Mouse (Mus musculus) limb, embryonic 15.5 days (tissue): ENCODE results near the gene Cfap298. TPM values are rescaled to one million over a fixed set of nuclear protein-coding genes. Genes with fewer than 3 reads are reported as not detected.

Experiments used
- ATAC-seq: fragments of 200-750 bp; cut with Nextera tagmentation; 2 replicates; pipeline ENCODE4 v1.8.0; 2017; ENCODE audit warnings: low read depth, moderate TSS enrichment; ENCODE audit not compliant: insufficient number of reproducible peaks, low FRiP score, low TSS enrichment
- H3K27ac ChIP-seq: fragments of 300-500 bp; sonication (generic); 2 replicates; pipeline ENCODE4 v1.5.1; 2015; ENCODE audit warnings: moderate library complexity, mild to moderate bottlenecking, inconsistent platforms
- H3K27me3 ChIP-seq: fragments of 300-500 bp; sonication (generic); 2 replicates; pipeline ENCODE4 v1.6.1; 2015; ENCODE audit warnings: inconsistent platforms
- H3K36me3 ChIP-seq: fragments of 300-500 bp; sonication (generic); 2 replicates; pipeline ENCODE4 v1.6.1; 2015; ENCODE audit warnings: inconsistent platforms
- H3K4me1 ChIP-seq: fragments of 300-500 bp; sonication (generic); 2 replicates; pipeline ENCODE4 v1.6.1; 2015; ENCODE audit warnings: inconsistent platforms
- H3K4me2 ChIP-seq: fragments of 300-500 bp; sonication (generic); 2 replicates; pipeline ENCODE4 v1.6.1; 2015; ENCODE audit warnings: mild to moderate bottlenecking, inconsistent platforms
- H3K4me3 ChIP-seq: fragments of 300-500 bp; sonication (generic); 2 replicates; pipeline ENCODE4 v1.5.1; 2015; ENCODE audit warnings: mild to moderate bottlenecking, inconsistent platforms
- H3K9ac ChIP-seq: fragments of 300-500 bp; sonication (generic); 2 replicates; pipeline ENCODE4 v1.6.1; 2015; ENCODE audit warnings: inconsistent platforms
- H3K9me3 ChIP-seq: fragments of 300-500 bp; sonication (generic); 2 replicates; pipeline ENCODE4 v1.6.1; 2016; ENCODE audit warnings: inconsistent platforms
- WGBS: fragments of 180-500 bp; shearing (Covaris S2); methylation state at CpG from one replicate; pipeline ENCODE4 v1.1.7; 2015; 5-methylcytosine and 5-hydroxymethylcytosine counted together
- polyA plus RNA-seq: library from polyadenylated mRNA; unstranded; fragments of >200 nt; fragmentation: Nextera tagmentation; extraction: Ambion mirVana; gene quantifications from 2 replicates; pipeline ENCODE4 v1.2.1, GENCODE M21; 2015

Gene Cfap298
- polyA plus RNA-seq, 1 experiment from 2014 or later = 32.1 TPM

- no peaks in the 10 kb centered on the region for H3K9me3 ChIP-seq
- H3K27me3 ChIP-seq = no peaks in the 10 kb centered on the region
- no peaks in the 10 kb centered on the region for H3K36me3 ChIP-seq
- H3K4me3 ChIP-seq = no peak overlapping the region
- peaks cover 8% of the 10 kb centered on the region; the same call in 1 of the 2 replicates for H3K4me1 ChIP-seq
- no peak overlapping the region for H3K4me2 ChIP-seq
- H3K9ac ChIP-seq = no peak overlapping the region
- ATAC-seq = no peak
- no peak overlapping the region for H3K27ac ChIP-seq
- WGBS = 61% methylated on average over 7 of the region's 7 CpGs
Observed at GRCm38 (mm10) chr16:90907250-90907649, 27.7 kb downstream of the Cfap298 start.

GRCm38 (mm10) chr16:90903300-90903699 lies 31.6 kb downstream of the Cfap298 start:
- ATAC-seq = no peak
- Histone ChIP-seq H3K36me3 (no peaks in the 10 kb centered on the region), H3K4me2 (no peak overlapping the region), H3K4me3 (no peak overlapping the region), H3K9ac (no peak overlapping the region), H3K9me3 (no peaks in the 10 kb centered on the region), H3K27me3 (no peaks in the 10 kb centered on the region), H3K4me1 (0 out of 2 replicates have a peak, but pooled peaks cover 4% of the 10 kb centered on the region), H3K27ac (no peak overlapping the region)
- 29% methylated on average over 5 of the region's 5 CpGs for WGBS

- WGBS = 58% methylated on average over 4 of the region's 4 CpGs
- Histone ChIP-seq H3K4me2 (no peak overlapping the region), H3K9ac (no peak overlapping the region), H3K4me1 (0 out of 2 replicates have a peak, but pooled peaks cover 4% of the 10 kb centered on the region), H3K27me3 (no peaks in the 10 kb centered on the region), H3K27ac (no peak overlapping the region), H3K9me3 (no peaks in the 10 kb centered on the region), H3K4me3 (no peak overlapping the region), H3K36me3 (no peaks in the 10 kb centered on the region)
- no peak for ATAC-seq
Observed at GRCm38 (mm10) chr16:90901364-90901763, 33.5 kb downstream of the Cfap298 start.

GRCm38 (mm10) chr16:90899498-90899897 lies 35.4 kb downstream of the Cfap298 start:
- H3K9me3 ChIP-seq = no peaks in the 10 kb centered on the region
- no peak overlapping the region for H3K27ac ChIP-seq
- H3K27me3 ChIP-seq = no peaks in the 10 kb centered on the region
- H3K36me3 ChIP-seq = no peaks in the 10 kb centered on the region
- H3K9ac ChIP-seq = no peak overlapping the region
- H3K4me3 ChIP-seq = no peak overlapping the region
- ATAC-seq = no peak
- WGBS = 77% methylated on average over 12 of the region's 12 CpGs
- 0 out of 2 replicates have a peak, but pooled peaks cover 4% of the 10 kb centered on the region for H3K4me1 ChIP-seq
- no peak overlapping the region for H3K4me2 ChIP-seq

GRCm38 (mm10) chr16:90897651-90898050 lies 37.3 kb downstream of the Cfap298 start:
- Histone ChIP-seq H3K27ac (no peak overlapping the region), H3K9me3 (no peaks in the 10 kb centered on the region), H3K9ac (no peak overlapping the region), H3K27me3 (no peaks in the 10 kb centered on the region), H3K36me3 (no peaks in the 10 kb centered on the region), H3K4me2 (no peak overlapping the region), H3K4me1 (0 out of 2 replicates have a peak, but pooled peaks cover 7% of the 10 kb centered on the region), H3K4me3 (no peak overlapping the region)
- no peak for ATAC-seq
- WGBS = 90% methylated on average over 3 of the region's 3 CpGs

GRCm38 (mm10) chr16:90893792-90894191 lies 41.1 kb downstream of the Cfap298 start:
- Histone ChIP-seq H3K4me2 (no peak overlapping the region), H3K36me3 (no peaks in the 10 kb centered on the region), H3K4me3 (no peak overlapping the region), H3K9ac (no peak overlapping the region), H3K4me1 (0 out of 2 replicates have a peak, but pooled peaks cover 13% of the 10 kb centered on the region), H3K27me3 (no peaks in the 10 kb centered on the region), H3K27ac (no peak overlapping the region), H3K9me3 (no peaks in the 10 kb centered on the region)
- 51% methylated on average over 9 of the region's 9 CpGs for WGBS
- ATAC-seq = no peak

- no peak overlapping the region for H3K9ac ChIP-seq
- H3K4me3 ChIP-seq = no peak overlapping the region
- H3K9me3 ChIP-seq = no peaks in the 10 kb centered on the region
- H3K4me2 ChIP-seq = no peak overlapping the region
- H3K27me3 ChIP-seq = no peaks in the 10 kb centered on the region
- whole genome bisulfite sequencing = 76% methylated on average over 7 of the region's 7 CpGs
- no peak for ATAC-seq
- H3K36me3 ChIP-seq = no peaks in the 10 kb centered on the region
- H3K27ac ChIP-seq = no peak overlapping the region
- 0 out of 2 replicates have a peak, but pooled peaks cover 13% of the 10 kb centered on the region for H3K4me1 ChIP-seq
Observed at GRCm38 (mm10) chr16:90893019-90893418, 41.9 kb downstream of the Cfap298 start.

- WGBS = 17% methylated on average over 8 of the region's 8 CpGs
- no peak overlapping the region for H3K4me2 ChIP-seq
- no peak for ATAC-seq
Observed at GRCm38 (mm10) chr16:90892081-90892480, 42.8 kb downstream of the Cfap298 start.

GRCm38 (mm10) chr16:90891601-90892000 lies 43.3 kb downstream of the Cfap298 start:
- H3K9ac ChIP-seq = no peak overlapping the region
- WGBS = 60% methylated on average over 14 of the region's 14 CpGs
- 0 out of 2 replicates have a peak, but pooled peaks cover 13% of the 10 kb centered on the region for H3K4me1 ChIP-seq
- no peaks in the 10 kb centered on the region for H3K9me3 ChIP-seq
- no peak overlapping the region for H3K4me3 ChIP-seq
- no peaks in the 10 kb centered on the region for H3K27me3 ChIP-seq
- H3K4me2 ChIP-seq = no peak overlapping the region
- H3K36me3 ChIP-seq = no peaks in the 10 kb centered on the region
- ATAC-seq = no peak
- no peak overlapping the region for H3K27ac ChIP-seq

More at GRCm38 (mm10) chr16:90892081-90892480, 42.8 kb downstream of the Cfap298 start:
- Histone ChIP-seq H3K4me1 (0 out of 2 replicates have a peak, but pooled peaks cover 13% of the 10 kb centered on the region), H3K4me3 (no peak overlapping the region), H3K27ac (no peak overlapping the region), H3K27me3 (no peaks in the 10 kb centered on the region), H3K9ac (no peak overlapping the region), H3K36me3 (no peaks in the 10 kb centered on the region), H3K9me3 (no peaks in the 10 kb centered on the region)

GRCm38 (mm10) chr16:90890683-90891082 lies 44.2 kb downstream of the Cfap298 start:
- Histone ChIP-seq H3K36me3 (no peaks in the 10 kb centered on the region), H3K4me2 (no peak overlapping the region), H3K4me3 (no peak overlapping the region), H3K27me3 (no peaks in the 10 kb centered on the region), H3K9ac (no peak overlapping the region), H3K27ac (no peak overlapping the region), H3K9me3 (no peaks in the 10 kb centered on the region), H3K4me1 (peaks cover 21% of the 10 kb centered on the region)
- ATAC-seq = no peak
- 82% methylated on average over 9 of the region's 9 CpGs for WGBS

- Histone ChIP-seq H3K9me3 (no peaks in the 10 kb centered on the region), H3K4me2 (no peak overlapping the region), H3K4me3 (no peak overlapping the region), H3K4me1 (peaks cover 37% of the 10 kb centered on the region), H3K9ac (no peak overlapping the region), H3K27me3 (no peaks in the 10 kb centered on the region), H3K36me3 (no peaks in the 10 kb centered on the region), H3K27ac (peak overlapping the region; percentile 47; the same call in 1 of the 2 replicates)
- 40% methylated on average over 9 of the region's 9 CpGs for WGBS
- ATAC-seq = peak; percentile 55; the same call in 1 of the 2 replicates
Observed at GRCm38 (mm10) chr16:90885781-90886565, 48.9 kb downstream of the Cfap298 start.

- 65% methylated on average over 2 of the region's 2 CpGs for WGBS
- H3K27ac ChIP-seq = peak overlapping the region; percentile 47
Observed at GRCm38 (mm10) chr16:90885351-90885750, 49.6 kb downstream of the Cfap298 start.

More at GRCm38 (mm10) chr16:90885351-90885750, 49.6 kb downstream of the Cfap298 start:
- no peak overlapping the region for H3K9ac ChIP-seq
- no peak overlapping the region for H3K4me3 ChIP-seq
- peaks cover 37% of the 10 kb centered on the region for H3K4me1 ChIP-seq
- no peaks in the 10 kb centered on the region for H3K36me3 ChIP-seq
- H3K9me3 ChIP-seq = no peaks in the 10 kb centered on the region
- H3K4me2 ChIP-seq = no peak overlapping the region
- ATAC-seq = no peak
- H3K27me3 ChIP-seq = no peaks in the 10 kb centered on the region
